Mouse (Mus musculus) v-Abl transformed pro-B cells (cell line): Measurements from ENCODE around the gene Olfr1241.

Source experiments
- in situ Hi-C, 2 experiments: fragments of 400-800 bp; cut with MboI; formaldehyde crosslinking; loops; one replicate each; pipeline ENCODE4 v1.15.1; 2025; ENCODE audit not compliant: unreplicated experiment in 2 of 2

Olfr1241 gene

GRCm38 (mm10) chr2:89487026-89487425 lies at the start of gene Olfr1241:
TSS of gene Olfr1241 (minus strand) at chr2:89487126.
- in situ Hi-C loops = no loop called here

DNA sequence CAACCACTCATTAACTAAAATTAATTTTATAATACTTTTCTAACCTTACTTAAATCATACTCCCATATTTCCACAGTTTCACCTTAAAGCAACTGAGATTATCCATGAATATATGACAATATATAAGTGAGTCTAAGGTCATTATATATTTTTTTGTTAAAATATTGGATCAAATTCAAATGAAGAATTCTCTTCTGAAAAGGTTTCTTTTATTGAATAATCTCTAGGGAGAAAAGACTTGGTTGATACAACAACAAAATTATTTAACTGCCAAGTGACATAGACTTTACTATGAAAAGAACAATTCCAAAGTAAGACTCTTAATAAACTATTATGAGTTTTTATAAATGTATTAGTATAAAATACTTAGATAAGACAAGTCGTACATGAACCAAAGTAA lies 44.5 kb upstream of the Olfr1241 start, which contains the start of gene Olfr1243:
TSS of gene Olfr1243 (minus strand) at position 101 of the 400 bp plus-strand sequence.
- in situ Hi-C loops = no loop called here

DNA sequence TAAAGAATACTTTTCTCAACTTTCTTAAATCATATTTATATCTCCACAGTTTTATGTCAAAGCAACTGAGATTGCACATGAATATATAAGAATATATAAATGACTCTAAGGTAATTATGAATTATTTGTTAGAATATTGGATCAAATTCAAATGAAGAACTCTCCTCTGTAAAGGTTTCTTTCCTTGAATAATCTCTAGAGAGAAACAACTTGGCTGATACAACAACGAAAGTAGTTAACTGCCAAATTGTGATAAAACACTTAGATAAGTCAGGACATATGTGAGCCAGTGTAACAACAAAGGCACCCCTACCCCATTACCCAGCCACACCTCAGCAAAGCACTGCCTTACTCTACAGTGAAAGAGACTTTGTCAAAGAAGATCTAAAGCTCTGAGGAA lies 11.3 kb upstream of the Olfr1241 start, which contains the start of gene Olfr1242:
TSS of gene Olfr1242 (minus strand) at position 101 of the 400 bp plus-strand sequence.
- in situ Hi-C loops = no loop called here

GRCm38 (mm10) chr2:89442900-89443299 lies 44.0 kb downstream of the Olfr1241 start, which contains the start of gene Olfr1240:
TSS of gene Olfr1240 (minus strand) at chr2:89443000.
- in situ Hi-C loops = no loop called here
